Mouse (Mus musculus) mouse embryonic stem cell (cell line): ENCODE results near the gene Sdr9c7.
"Not testable (repeated sequence)": the region's sequence is repeated elsewhere in the genome, so short reads cannot be mapped to it uniquely, and the experiment has no call there.

Experiments used
- in situ Hi-C, 2 experiments: fragments of 300-500 bp; cut with MboI; formaldehyde crosslinking; loops; 1 replicate in 1 of 2; 3 replicates in 1 of 2; pipeline ENCODE4 v1.14.3; 2019 to 2020; ENCODE audit warnings: low sequenced_read_pairs in 2 of 2, low pct_unique_long_range_greater_than_20kb in 1 of 2, mixed read lengths in 1 of 2; ENCODE audit not compliant: unreplicated experiment in 1 of 2

Gene Sdr9c7

GRCm38 (mm10) chr10:127903116-127903515 is 4.8 kb downstream of the Sdr9c7 start:
- in situ Hi-C loops = no loop called here

GRCm38 (mm10) chr10:127904718-127905446 is 6.6 kb downstream of the Sdr9c7 start:
- in situ Hi-C loops = no loop called here

- in situ Hi-C loops = no loop called here
Measured at GRCm38 (mm10) chr10:127906138-127906537, 7.8 kb downstream of the Sdr9c7 start.

- in situ Hi-C loops = no loop called here
Measured at GRCm38 (mm10) chr10:127907386-127907951, 9.2 kb downstream of the Sdr9c7 start.

- in situ Hi-C loops = no loop called here
Measured at GRCm38 (mm10) chr10:127915578-127915977, 17.3 kb downstream of the Sdr9c7 start.

- in situ Hi-C loops = not testable (repeated sequence)
Measured at GRCm38 (mm10) chr10:127917183-127917582, 18.9 kb downstream of the Sdr9c7 start.

- in situ Hi-C loops = no loop called here
Measured at GRCm38 (mm10) chr10:127917651-127918050, 19.3 kb downstream of the Sdr9c7 start.

GRCm38 (mm10) chr10:127922241-127922640 is 23.9 kb downstream of the Sdr9c7 start:
- in situ Hi-C loops = no loop called here

GRCm38 (mm10) chr10:127923024-127923423 is 24.7 kb downstream of the Sdr9c7 start:
- in situ Hi-C loops = no loop called here

GRCm38 (mm10) chr10:127924597-127925378 is 26.5 kb downstream of the Sdr9c7 start:
- in situ Hi-C loops = no loop called here

GRCm38 (mm10) chr10:127927737-127928136 is 29.4 kb downstream of the Sdr9c7 start:
- in situ Hi-C loops = no loop called here

- in situ Hi-C loops = loop anchor here in 1 of 2 experiments (10.0 kb wide), 1 partner anchor 288 kb away; the partner anchor contains the start of gene Stat6
Measured at GRCm38 (mm10) chr10:127932290-127932926, 34.1 kb downstream of the Sdr9c7 start.

- in situ Hi-C loops = loop anchor here in 1 of 2 experiments (5.0 to 10.0 kb wide), 2 partner anchors 194 to 291 kb away; partner anchors contain the start of gene Stat6
Measured at GRCm38 (mm10) chr10:127936271-127936670, 38.0 kb downstream of the Sdr9c7 start.

- in situ Hi-C loops = loop anchor here in 1 of 2 experiments (5.0 to 10.0 kb wide), 2 partner anchors 195 to 292 kb away; partner anchors contain the start of gene Stat6
Measured at GRCm38 (mm10) chr10:127936747-127937409, 38.6 kb downstream of the Sdr9c7 start.

GRCm38 (mm10) chr10:127937428-127938010 is 39.2 kb downstream of the Sdr9c7 start:
- in situ Hi-C loops = loop anchor here in 1 of 2 experiments (5.0 to 10.0 kb wide), 2 partner anchors 195 to 293 kb away; partner anchors contain the start of gene Stat6

GRCm38 (mm10) chr10:127939667-127940066 is 41.3 kb downstream of the Sdr9c7 start:
- in situ Hi-C loops = loop anchor here (5.0 to 10.0 kb wide), 3 partner anchors 197 to 295 kb away; partner anchors contain the start of genes Stat6 (in 1 of the 2) and Zbtb39 (in 1 of the 2)

GRCm38 (mm10) chr10:127945432-127946064 is 47.2 kb downstream of the Sdr9c7 start:
- in situ Hi-C loops = loop anchor here (5.0 kb wide), 1 partner anchor 62 kb away; the partner anchor contains the start of gene Hsd17b6 (in 2 of the 2)
